In genomic region chr10:41282086-41282485, GRCm38 (mm10) we compare ENCODE assay signal across 36 mouse cellular contexts. TPM values are rescaled to one million over a fixed set of nuclear protein-coding genes. Genes with fewer than 3 reads are reported as not detected.
"Had no signal": no experiment of that assay in that cellular context is flagged by ENCODE, and none has a peak within 500 bp of the region (broad histone marks: within the 10 kb centered on the region; RNA-seq: fewer than 3 reads in every experiment).

No protein-coding gene starts in this region.

- H3K27me3 ChIP-seq: limb, embryonic 12.5 days; limb, embryonic 13.5 days; limb, embryonic 15.5 days; liver, embryonic 12.5 days; liver, embryonic 13.5 days; liver, embryonic 15.5 days; lung, embryonic 15.5 days; megakaryocyte, embryonic 14.5 days; midbrain, embryonic 12.5 days; midbrain, embryonic 13.5 days; midbrain, embryonic 15.5 days; neural tube, embryonic 12.5 days; neural tube, embryonic 13.5 days had no signal

- H3K4me3 ChIP-seq: limb, embryonic 10.5 days; limb, embryonic 12.5 days; limb, embryonic 13.5 days; limb, embryonic 15.5 days; liver, embryonic 12.5 days; liver, embryonic 13.5 days; liver, embryonic 15.5 days; lung, embryonic 15.5 days; megakaryocyte, embryonic 14.5 days; midbrain, embryonic 10.5 days; midbrain, embryonic 12.5 days; midbrain, embryonic 13.5 days; midbrain, embryonic 15.5 days; myocyte; neural tube, embryonic 12.5 days; neural tube, embryonic 13.5 days had no signal

- H3K36me3 ChIP-seq: limb, embryonic 12.5 days; limb, embryonic 15.5 days; liver, embryonic 12.5 days; liver, embryonic 13.5 days; lung, embryonic 15.5 days; midbrain, embryonic 15.5 days; neural tube, embryonic 12.5 days had no signal

- DNase-seq: left cerebral cortex, postnatal 4 days; liver; liver, embryonic 13.5 days; liver, postnatal 0 days; lung, adult 18-20 months; lung, adult 2 months; lung, embryonic 14.5 days; lung, postnatal 10 days; lung, postnatal 14 days; lung, postnatal 36 days; lung, postnatal 4 days; midbrain, embryonic 14.5 days had no signal

RNA-seq across cellular contexts. Expression of gene Ak9, which starts 21.7 kb away (rescaled TPM):
- total RNA-seq: liver, adult 2 months; megakaryocyte progenitor cell, adult 5-6 weeks; megakaryocyte-erythroid progenitor cell, adult 5-6 weeks; monocyte, adult 5-6 weeks had no signal
- polyA plus RNA-seq: limb, embryonic 10.5 days; limb, embryonic 13.5 days; limb, embryonic 15.5 days; liver, adult 2 months; liver, embryonic 11.5 days; liver, embryonic 12.5 days; liver, embryonic 13.5 days; liver, embryonic 14.5 days; liver, embryonic 15.5 days; liver, embryonic 16.5 days; liver, postnatal 0 days; lung, embryonic 14.5 days; midbrain, embryonic 11.5 days; midbrain, embryonic 12.5 days; myocyte; neural tube, embryonic 11.5 days had no signal
